Mouse (Mus musculus): ENCODE data around the gene Dok5. TPM values are rescaled to one million over a fixed set of nuclear protein-coding genes. Genes with fewer than 3 reads are reported as not detected.

Gene Dok5
- polyA plus RNA-seq, 2 experiments = 10.8 to 11.9 TPM

DNA sequence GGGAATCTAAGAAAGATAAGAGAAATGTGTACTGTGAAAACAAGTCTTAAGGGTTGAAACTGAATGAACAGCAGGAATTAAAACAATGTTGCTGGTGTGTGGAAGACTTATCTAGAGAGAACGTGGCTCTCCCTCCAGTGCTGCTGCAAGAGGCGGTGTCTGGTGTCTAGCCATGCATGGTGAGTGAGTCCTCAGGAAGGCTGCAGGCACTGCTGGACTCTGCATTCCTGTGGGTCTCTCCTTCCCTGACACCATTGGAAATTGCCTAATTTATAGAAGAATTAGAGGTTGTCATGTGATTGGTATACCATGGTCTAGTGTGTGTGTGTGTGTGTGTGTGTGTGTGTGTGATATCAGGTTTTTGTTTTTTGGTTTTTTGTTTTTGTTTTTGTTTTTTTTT lies 1.9 kb upstream of the Dok5 start:
- peaks cover 6% of the 10 kb centered on the region for H3K4me1 ChIP-seq (ENCODE audit: control insufficient read depth, insufficient read depth, low read length)
- ATAC-seq (ENCODE audit: low FRiP score, low read depth) = no peak
- no peak overlapping the region for H3K27ac ChIP-seq (replicated peaks; ENCODE audit: low read depth, low read length)
- DNase-seq (ENCODE audit: low spot score) = no peak
- TF ChIP-seq POLR2A (IDR thresholded peaks at IDR 0.05; ENCODE audit: borderline replicate concordance, extremely low read depth, insufficient read depth, insufficient read length) = no peak
- H3K9me3 ChIP-seq (ENCODE audit: control insufficient read depth, low read length) = no peaks in the 10 kb centered on the region
- H3K36me3 ChIP-seq (ENCODE audit: control insufficient read depth, insufficient read depth, low read length) = no peaks in the 10 kb centered on the region
- WGBS = 41% methylated on average over 2 of the region's 2 CpGs
- peaks cover 18% of the 10 kb centered on the region; the same call in 1 of the 2 replicates for H3K27me3 ChIP-seq (ENCODE audit: control insufficient read depth, insufficient read depth, low read length)
- no peak overlapping the region for H3K9ac ChIP-seq (ENCODE audit: low read depth, low read length, severe bottlenecking)
- no peak overlapping the region for H3K4me2 ChIP-seq (replicated peaks; ENCODE audit: low read depth, low read length, severe bottlenecking)
- no peak overlapping the region for H3K4me3 ChIP-seq (replicated peaks; ENCODE audit: low read length)

DNA sequence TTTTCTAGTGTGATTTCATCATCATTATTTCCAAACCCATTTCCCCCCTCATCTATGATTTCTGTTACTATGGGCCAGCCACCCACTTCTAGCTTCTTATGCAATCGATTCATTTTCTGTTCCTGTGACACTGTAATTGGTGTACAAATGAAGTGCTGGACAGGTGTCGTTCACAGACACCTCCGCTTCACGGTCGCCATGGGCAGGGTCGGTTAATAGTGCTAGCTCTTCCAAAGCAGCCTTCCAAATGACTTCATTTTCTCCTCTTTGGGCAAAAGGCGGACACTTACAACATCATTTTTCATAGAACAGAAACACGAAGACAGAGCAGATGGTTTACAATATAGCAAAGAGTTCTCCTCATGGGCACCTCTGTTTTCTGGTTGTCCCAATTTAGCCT lies 1.5 kb upstream of the Dok5 start:
- WGBS = 86% methylated on average over 8 of the region's 8 CpGs
- Histone ChIP-seq H3K36me3 (ENCODE audit: control insufficient read depth, insufficient read depth, low read length) (no peaks in the 10 kb centered on the region), H3K4me1 (ENCODE audit: control insufficient read depth, insufficient read depth, low read length) (peaks cover 6% of the 10 kb centered on the region), H3K4me3 (replicated peaks; ENCODE audit: low read length) (no peak overlapping the region), H3K9ac (ENCODE audit: low read depth, low read length, severe bottlenecking) (no peak overlapping the region), H3K27me3 (ENCODE audit: control insufficient read depth, insufficient read depth, low read length) (peaks cover 18% of the 10 kb centered on the region; the same call in 1 of the 2 replicates), H3K9me3 (ENCODE audit: control insufficient read depth, low read length) (no peaks in the 10 kb centered on the region), H3K27ac (replicated peaks; ENCODE audit: low read depth, low read length) (no peak overlapping the region), H3K4me2 (replicated peaks; ENCODE audit: low read depth, low read length, severe bottlenecking) (no peak overlapping the region)
- ATAC-seq (ENCODE audit: low FRiP score, low read depth) (no peak), DNase-seq (ENCODE audit: low spot score) (no peak)
- no peak for TF ChIP-seq POLR2A (IDR thresholded peaks at IDR 0.05; ENCODE audit: borderline replicate concordance, extremely low read depth, insufficient read depth, insufficient read length)

DNA sequence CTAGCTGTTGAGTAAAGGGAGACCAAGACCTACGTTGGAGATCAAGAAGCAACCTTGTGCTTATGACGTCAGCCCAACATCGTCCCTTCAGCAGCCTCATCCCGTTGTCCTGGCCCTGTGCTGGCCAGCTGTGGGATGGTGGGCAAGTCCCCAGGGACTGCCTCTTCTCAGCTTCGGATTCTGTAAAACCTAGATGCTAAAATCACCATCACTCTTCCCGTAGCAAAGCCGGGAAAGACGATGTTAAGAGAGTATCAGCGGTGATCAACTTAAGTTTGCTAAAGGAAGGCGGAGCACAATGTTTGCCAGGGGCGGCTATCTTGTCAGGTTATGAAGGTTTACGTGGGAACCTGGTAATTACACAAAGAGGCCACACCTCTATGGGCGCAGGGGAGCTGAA lies 826 bp upstream of the Dok5 start:
- H3K4me3 ChIP-seq (replicated peaks; ENCODE audit: low read length) = no peak overlapping the region
- WGBS = 61% methylated on average over 13 of the region's 13 CpGs

DNA sequence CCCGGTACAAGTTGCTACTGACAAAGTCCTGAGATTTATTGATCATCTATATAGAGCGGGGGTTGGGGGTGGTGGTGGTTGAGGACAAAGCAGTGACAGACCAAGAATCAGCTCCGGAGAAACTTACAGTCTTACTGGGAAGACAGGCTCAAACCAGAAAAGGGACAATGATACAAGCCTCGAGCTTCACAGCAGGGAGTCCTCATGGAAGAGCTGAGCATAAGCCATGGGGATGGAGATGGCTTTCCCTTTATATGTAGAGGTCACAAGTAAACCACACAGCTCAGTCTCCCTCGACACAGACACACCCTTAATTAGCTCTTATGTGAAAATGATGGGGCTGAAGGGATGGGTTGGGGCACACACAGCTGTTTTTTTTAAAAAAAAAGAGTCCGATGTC lies 402 bp upstream of the Dok5 start:
- Histone ChIP-seq H3K4me2 (replicated peaks; ENCODE audit: low read depth, low read length, severe bottlenecking) (peak overlapping the region; percentile 94), H3K9ac (ENCODE audit: low read depth, low read length, severe bottlenecking) (no peak overlapping the region), H3K4me3 (replicated peaks; ENCODE audit: low read length) (peak overlapping the region; percentile 52), H3K4me1 (ENCODE audit: control insufficient read depth, insufficient read depth, low read length) (peaks cover 6% of the 10 kb centered on the region), H3K9me3 (ENCODE audit: control insufficient read depth, low read length) (no peaks in the 10 kb centered on the region), H3K27me3 (ENCODE audit: control insufficient read depth, insufficient read depth, low read length) (peaks cover 18% of the 10 kb centered on the region; the same call in 1 of the 2 replicates), H3K27ac (replicated peaks; ENCODE audit: low read depth, low read length) (no peak overlapping the region), H3K36me3 (ENCODE audit: control insufficient read depth, insufficient read depth, low read length) (no peaks in the 10 kb centered on the region)
- WGBS = 18% methylated on average over 6 of the region's 6 CpGs
- DNase-seq (ENCODE audit: low spot score) (no peak), ATAC-seq (ENCODE audit: low FRiP score, low read depth) (no peak)
- no peak for TF ChIP-seq POLR2A (IDR thresholded peaks at IDR 0.05; ENCODE audit: borderline replicate concordance, extremely low read depth, insufficient read depth, insufficient read length)

More for the DNA sequence above, 826 bp upstream of the Dok5 start:
- Histone ChIP-seq H3K4me1 (ENCODE audit: control insufficient read depth, insufficient read depth, low read length) (peaks cover 6% of the 10 kb centered on the region), H3K36me3 (ENCODE audit: control insufficient read depth, insufficient read depth, low read length) (no peaks in the 10 kb centered on the region), H3K9ac (ENCODE audit: low read depth, low read length, severe bottlenecking) (no peak overlapping the region), H3K4me2 (replicated peaks; ENCODE audit: low read depth, low read length, severe bottlenecking) (peak overlapping the region; percentile 94; the same call in 1 of the 2 replicates), H3K27ac (replicated peaks; ENCODE audit: low read depth, low read length) (no peak overlapping the region), H3K27me3 (ENCODE audit: control insufficient read depth, insufficient read depth, low read length) (peaks cover 18% of the 10 kb centered on the region; the same call in 1 of the 2 replicates), H3K9me3 (ENCODE audit: control insufficient read depth, low read length) (no peaks in the 10 kb centered on the region)
- TF ChIP-seq POLR2A (IDR thresholded peaks at IDR 0.05; ENCODE audit: borderline replicate concordance, extremely low read depth, insufficient read depth, insufficient read length) = no peak
- ATAC-seq (ENCODE audit: low FRiP score, low read depth) (no peak), DNase-seq (ENCODE audit: low spot score) (no peak)

DNA sequence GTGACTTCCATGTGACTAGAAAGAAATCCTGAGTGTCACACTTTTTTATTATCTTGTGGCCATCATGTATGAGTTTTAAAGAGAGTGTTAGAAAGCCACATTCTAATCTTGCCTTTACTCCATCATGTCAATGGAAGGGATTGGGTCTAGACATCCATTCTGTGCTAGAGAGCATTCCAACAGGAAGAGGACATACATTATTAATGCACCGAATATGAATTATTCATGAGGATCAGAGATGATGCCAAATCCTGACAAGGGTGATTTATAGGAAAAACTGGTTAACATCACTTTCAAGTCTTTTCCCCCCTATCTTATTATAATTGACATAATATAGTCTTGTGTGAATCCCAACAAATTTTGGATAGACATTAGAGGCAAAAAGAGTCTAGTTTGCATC lies 2.1 kb downstream of the Dok5 start:
- Histone ChIP-seq H3K4me1 (ENCODE audit: control insufficient read depth, insufficient read depth, low read length) (peaks cover 6% of the 10 kb centered on the region), H3K27me3 (ENCODE audit: control insufficient read depth, insufficient read depth, low read length) (peaks cover 18% of the 10 kb centered on the region; the same call in 1 of the 2 replicates), H3K9ac (ENCODE audit: low read depth, low read length, severe bottlenecking) (no peak overlapping the region), H3K4me2 (replicated peaks; ENCODE audit: low read depth, low read length, severe bottlenecking) (no peak overlapping the region), H3K27ac (replicated peaks; ENCODE audit: low read depth, low read length) (no peak overlapping the region), H3K4me3 (replicated peaks; ENCODE audit: low read length) (no peak overlapping the region), H3K36me3 (ENCODE audit: control insufficient read depth, insufficient read depth, low read length) (no peaks in the 10 kb centered on the region), H3K9me3 (ENCODE audit: control insufficient read depth, low read length) (no peaks in the 10 kb centered on the region)
- ATAC-seq (ENCODE audit: low FRiP score, low read depth) (no peak), DNase-seq (ENCODE audit: low spot score) (no peak)
- TF ChIP-seq POLR2A (IDR thresholded peaks at IDR 0.05; ENCODE audit: borderline replicate concordance, extremely low read depth, insufficient read depth, insufficient read length) = no peak
- WGBS = 88% methylated on average over 1 of the region's 1 CpGs

DNA sequence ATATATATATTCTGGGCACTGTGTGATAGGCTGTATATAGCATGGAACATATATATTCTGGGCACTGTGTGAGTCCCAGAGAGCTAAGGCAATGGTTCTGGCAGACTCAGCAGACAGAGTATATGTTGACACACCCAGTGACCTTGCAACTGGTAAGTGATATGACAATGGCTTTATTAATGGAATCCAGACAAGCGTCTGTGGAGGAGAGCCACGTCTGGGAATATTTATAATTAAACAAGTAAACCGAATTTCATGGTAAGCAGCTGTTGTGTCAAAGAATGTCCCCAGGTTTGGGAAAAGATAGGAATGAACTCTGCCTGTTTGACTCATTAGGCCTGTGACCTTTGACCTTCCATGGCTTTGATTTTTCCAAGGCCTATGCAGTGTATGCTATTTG lies 2.8 kb downstream of the Dok5 start:
- Histone ChIP-seq H3K27ac (replicated peaks; ENCODE audit: low read depth, low read length) (no peak overlapping the region), H3K9me3 (ENCODE audit: control insufficient read depth, low read length) (no peaks in the 10 kb centered on the region), H3K36me3 (ENCODE audit: control insufficient read depth, insufficient read depth, low read length) (no peaks in the 10 kb centered on the region), H3K27me3 (ENCODE audit: control insufficient read depth, insufficient read depth, low read length) (peaks cover 18% of the 10 kb centered on the region; the same call in 1 of the 2 replicates), H3K4me1 (ENCODE audit: control insufficient read depth, insufficient read depth, low read length) (peaks cover 7% of the 10 kb centered on the region), H3K9ac (ENCODE audit: low read depth, low read length, severe bottlenecking) (no peak overlapping the region), H3K4me2 (replicated peaks; ENCODE audit: low read depth, low read length, severe bottlenecking) (no peak overlapping the region), H3K4me3 (replicated peaks; ENCODE audit: low read length) (no peak overlapping the region)
- ATAC-seq (ENCODE audit: low FRiP score, low read depth) (no peak), DNase-seq (ENCODE audit: low spot score) (no peak)
- no peak for TF ChIP-seq POLR2A (IDR thresholded peaks at IDR 0.05; ENCODE audit: borderline replicate concordance, extremely low read depth, insufficient read depth, insufficient read length)
- 37% methylated on average over 3 of the region's 3 CpGs for WGBS
